Mouse (Mus musculus) stomach, postnatal 0 days (tissue): ENCODE measurements around the gene Zpbp2.
A peak's percentile ranks its signal among the peaks of the same experiment; 100 is the strongest.

Experiments used
- CTCF ChIP-seq: IDR thresholded peaks from 2 replicates; pipeline ENCODE4 v1.5.1; 2016; ENCODE audit warnings: antibody characterized with exemption, low read depth, mild to moderate bottlenecking, moderate library complexity
- EP300 ChIP-seq: optimal IDR thresholded peaks from 2 replicates; pipeline ENCODE3; 2016; ENCODE audit warnings: antibody characterized with exemption

GRCm38 (mm10) chr11:98549363-98549762, 1.5 kb upstream of the Zpbp2 start:
- TF ChIP-seq EP300 (no peak), CTCF (peak; percentile 43; the same call in 1 of the 2 replicates)
